Mouse (Mus musculus) myocyte (in vitro differentiated cells): ENCODE results near the gene Cnfn. TPM values are rescaled to one million over a fixed set of nuclear protein-coding genes. Genes with fewer than 3 reads are reported as not detected.
"Not testable (repeated sequence)": the region's sequence is repeated elsewhere in the genome, so short reads cannot be mapped to it uniquely, and the experiment has no call there.

ENCODE experiments used
- H3K27me3 ChIP-seq: one replicate; pipeline ENCODE4 v1.6.1; 2011; ENCODE audit not compliant: control insufficient read depth, insufficient read depth, insufficient read length
- H3K36me3 ChIP-seq: one replicate; pipeline ENCODE4 v1.6.1; 2011; ENCODE audit not compliant: control insufficient read depth, insufficient read depth
- H3K4me2 ChIP-seq: one replicate; pipeline ENCODE4 v1.6.1; 2011; ENCODE audit warnings: low read depth, control low read depth
- H3K4me3 ChIP-seq: one replicate; pipeline ENCODE4 v1.5.1; 2011; ENCODE audit warnings: mild to moderate bottlenecking, control low read depth, moderate library complexity
- H3K79me2 ChIP-seq: one replicate; pipeline ENCODE4 v1.6.1; 2011; ENCODE audit not compliant: control insufficient read depth, insufficient read depth
- H3ac ChIP-seq: one replicate; pipeline ENCODE4 v1.6.1; 2011; ENCODE audit not compliant: control insufficient read depth, insufficient read length
- CEBPB ChIP-seq: IDR thresholded peaks from 2 replicates; pipeline ENCODE4 v1.6.1; 2011; ENCODE audit warnings: mild to moderate bottlenecking, moderate library complexity; ENCODE audit not compliant: poor library complexity, insufficient read depth, severe bottlenecking
- E2F4 ChIP-seq: IDR thresholded peaks from one replicate; pipeline ENCODE4 v1.6.1; 2011; ENCODE audit warnings: mild to moderate bottlenecking, control low read depth, moderate library complexity; ENCODE audit not compliant: insufficient read depth
- MAX ChIP-seq: IDR thresholded peaks from one replicate; pipeline ENCODE4 v1.6.1; 2011; ENCODE audit warnings: low read depth, mild to moderate bottlenecking, control low read depth
- MYOD1 ChIP-seq, 3 experiments: IDR thresholded peaks; one replicate each; pipeline ENCODE4 v1.6.1; 2011; ENCODE audit warnings: control low read depth in 2 of 3, low read depth in 2 of 3, mild to moderate bottlenecking in 2 of 3, moderate library complexity in 1 of 3; ENCODE audit not compliant: insufficient read length in 2 of 3, control insufficient read depth in 1 of 3
- MYOG ChIP-seq, 3 experiments: IDR thresholded peaks; one replicate each; pipeline ENCODE4 v1.6.1; 2011; ENCODE audit warnings: control low read depth in 2 of 3, low read depth in 2 of 3, mild to moderate bottlenecking in 2 of 3; ENCODE audit not compliant: insufficient read length in 2 of 3, control insufficient read depth in 1 of 3, insufficient read depth in 1 of 3
- POLR2A ChIP-seq: IDR thresholded peaks from one replicate; pipeline ENCODE4 v1.6.1; 2011; ENCODE audit warnings: low read depth, mild to moderate bottlenecking, control low read depth, moderate library complexity; ENCODE audit not compliant: insufficient read length
- POLR2AphosphoS2 ChIP-seq: IDR thresholded peaks from one replicate; pipeline ENCODE4 v1.6.1; 2011; ENCODE audit warnings: low read depth, control low read depth; ENCODE audit not compliant: insufficient read length
- REST ChIP-seq: IDR thresholded peaks from one replicate; pipeline ENCODE4 v1.6.1; 2011; ENCODE audit warnings: mild to moderate bottlenecking, control low read depth, moderate library complexity; ENCODE audit not compliant: insufficient read depth, insufficient read length
- SRF ChIP-seq: IDR thresholded peaks from one replicate; pipeline ENCODE4 v1.6.1; 2011; ENCODE audit warnings: low read depth; ENCODE audit not compliant: control insufficient read depth, insufficient read length
- TCF12 ChIP-seq: IDR thresholded peaks from one replicate; pipeline ENCODE4 v1.6.1; 2011; ENCODE audit warnings: mild to moderate bottlenecking, control low read depth; ENCODE audit not compliant: poor library complexity, insufficient read depth, severe bottlenecking
- TCF3 ChIP-seq: IDR thresholded peaks from one replicate; pipeline ENCODE4 v1.6.1; 2011; ENCODE audit warnings: low read depth, control low read depth; ENCODE audit not compliant: insufficient read length
- USF1 ChIP-seq: IDR thresholded peaks from one replicate; pipeline ENCODE4 v1.6.1; 2011; ENCODE audit warnings: low read depth, mild to moderate bottlenecking, control low read depth, moderate library complexity
- polyA plus RNA-seq: library from polyadenylated mRNA; unstranded; fragments of >200 nt; fragmentation: generic; extraction: Trizol; gene quantifications from one replicate; pipeline ENCODE4 v1.2.1, GENCODE M21; 2012; ENCODE audit warnings: missing spikeins

Cnfn gene
- polyA plus RNA-seq, 1 experiment, result not detected

DNA sequence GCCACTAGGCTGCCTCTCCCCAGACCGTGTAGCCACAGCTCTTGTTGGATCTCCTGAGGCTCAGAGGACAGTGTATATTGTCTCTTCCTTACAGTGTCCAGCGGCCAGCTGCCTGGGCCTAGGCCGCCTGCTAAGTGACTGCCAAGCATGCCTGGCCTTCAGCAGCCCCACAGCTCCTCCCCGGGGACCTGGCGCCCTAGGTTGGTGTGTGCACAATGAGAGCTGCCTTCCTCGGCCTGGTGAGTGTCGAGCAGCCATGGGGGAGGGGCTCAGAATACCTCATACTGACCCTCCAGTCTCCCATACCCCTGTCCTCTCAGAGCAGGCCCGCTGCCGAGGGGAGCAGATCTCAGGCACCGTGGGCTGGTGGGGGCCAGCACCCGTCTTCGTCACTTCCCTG lies 35.1 kb downstream of the Cnfn start:
- H3K36me3 ChIP-seq, result peaks cover 3% of the 10 kb centered on the region
- H3K4me2 ChIP-seq, result no peak overlapping the region
- H3ac ChIP-seq, result no peak overlapping the region
- no peaks in the 10 kb centered on the region for H3K27me3 ChIP-seq
- no peak for TF ChIP-seq MYOD1 (IDR thresholded peaks at IDR 0.05; ENCODE audit: control insufficient read depth in 1 of 3, insufficient read length in 2 of 3, low read depth in 2 of 3)
- no peaks in the 10 kb centered on the region for H3K79me2 ChIP-seq
- no peak overlapping the region for H3K4me3 ChIP-seq

- H3K79me2 ChIP-seq, result no peaks in the 10 kb centered on the region
- H3ac ChIP-seq, result no peak overlapping the region
- H3K36me3 ChIP-seq, result peaks cover 7% of the 10 kb centered on the region
- no peak overlapping the region for H3K4me2 ChIP-seq
- no peak overlapping the region for H3K4me3 ChIP-seq
- H3K27me3 ChIP-seq, result no peaks in the 10 kb centered on the region
- no peak for TF ChIP-seq TCF3
- TF ChIP-seq MYOD1 (IDR thresholded peaks at IDR 0.05; ENCODE audit: control insufficient read depth in 1 of 3, insufficient read length in 2 of 3, low read depth in 2 of 3), result peak in 2 of 3 experiments; percentile 65 to 76
- TF ChIP-seq MYOG (IDR thresholded peaks at IDR 0.05; ENCODE audit: control insufficient read depth in 1 of 3, insufficient read depth in 1 of 3, insufficient read length in 2 of 3, low read depth in 2 of 3), result peak in 2 of 3 experiments; percentile 57 to 73
Observed at GRCm38 (mm10) chr7:25333596-25334307, 35.8 kb downstream of the Cnfn start.

- H3ac ChIP-seq, result no peak overlapping the region
- TF ChIP-seq SRF, result no peak
- TF ChIP-seq TCF12, result no peak
- TF ChIP-seq REST, result no peak
- TF ChIP-seq CEBPB, result no peak
- no peak for TF ChIP-seq TCF3
- TF ChIP-seq MYOD1 (IDR thresholded peaks at IDR 0.05; ENCODE audit: control insufficient read depth in 1 of 3, insufficient read length in 2 of 3, low read depth in 2 of 3), result no peak
- no peak for TF ChIP-seq POLR2AphosphoS2
- TF ChIP-seq MAX, result no peak
- TF ChIP-seq E2F4, result no peak
- no peak for TF ChIP-seq MYOG (IDR thresholded peaks at IDR 0.05; ENCODE audit: control insufficient read depth in 1 of 3, insufficient read depth in 1 of 3, insufficient read length in 2 of 3, low read depth in 2 of 3)
- TF ChIP-seq USF1, result no peak
- TF ChIP-seq POLR2A, result no peak
- no peaks in the 10 kb centered on the region for H3K27me3 ChIP-seq
- no peak overlapping the region for H3K4me3 ChIP-seq
- H3K36me3 ChIP-seq, result peaks cover 4% of the 10 kb centered on the region
- peaks cover 19% of the 10 kb centered on the region for H3K79me2 ChIP-seq
- H3K4me2 ChIP-seq, result no peak overlapping the region
Observed at GRCm38 (mm10) chr7:25326233-25326632, 43.3 kb downstream of the Cnfn start.

GRCm38 (mm10) chr7:25325431-25325830 lies 44.1 kb downstream of the Cnfn start:
- not testable (repeated sequence) for H3K4me2 ChIP-seq, H3ac ChIP-seq, H3K27me3 ChIP-seq, H3K36me3 ChIP-seq, H3K4me3 ChIP-seq
- peaks cover 19% of the 10 kb centered on the region for H3K79me2 ChIP-seq

- TF ChIP-seq E2F4 (no peak), MYOG (IDR thresholded peaks at IDR 0.05; ENCODE audit: control insufficient read depth in 1 of 3, insufficient read depth in 1 of 3, insufficient read length in 2 of 3, low read depth in 2 of 3) (no peak), POLR2AphosphoS2 (no peak), MAX (no peak), REST (no peak), CEBPB (no peak), POLR2A (no peak), USF1 (no peak), TCF3 (no peak), TCF12 (no peak)
- H3K4me2 ChIP-seq, result peak overlapping the region; percentile 12
- H3K79me2 ChIP-seq, result peaks cover 27% of the 10 kb centered on the region
- no peak overlapping the region for H3K4me3 ChIP-seq
- H3K36me3 ChIP-seq, result no peaks in the 10 kb centered on the region
- no peak overlapping the region for H3ac ChIP-seq
- H3K27me3 ChIP-seq, result no peaks in the 10 kb centered on the region
Observed at GRCm38 (mm10) chr7:25323219-25323618, 46.3 kb downstream of the Cnfn start.
